Mouse (Mus musculus): ENCODE measurements at regions not wholly inside any gene's neighbourhood (a gene's known extent, or its start where the extent isn't known, plus 50 kb on each side); places are given as distances from the start of the nearest gene placed in this dataset.

GRCm38 (mm10) chr9:12313027-12313426 lies 932.6 kb downstream of the Jrkl start:
- no peak for TF ChIP-seq E2F4 (IDR thresholded peaks at IDR 0.05; ENCODE audit: insufficient read depth)
- TF ChIP-seq POLR2A (IDR thresholded peaks at IDR 0.05; ENCODE audit: insufficient read length, low read depth): no peak
- no peak for TF ChIP-seq POLR2AphosphoS2 (IDR thresholded peaks at IDR 0.05; ENCODE audit: insufficient read length, low read depth)

Data from myocyte (in vitro differentiated cells).